Mouse (Mus musculus) MEL (cell line): ENCODE data around the gene Tifa. TPM values are rescaled to one million over a fixed set of nuclear protein-coding genes. Genes with fewer than 3 reads are reported as not detected.

Experiments
- DNase-seq: peaks from one replicate; pipeline ENCODE4 v3.0.0; 2011; ENCODE audit warnings: low read depth, low spot score
- H3K27ac ChIP-seq: 2 replicates; pipeline ENCODE4 v1.5.1; 2012; ENCODE audit warnings: low read depth, mild to moderate bottlenecking, control low read depth, low read length, moderate library complexity; ENCODE audit not compliant: control insufficient read depth
- H3K27me3 ChIP-seq, 2 experiments: fragments of 150-350 bp in 1 of 2; sonication (generic) in 1 of 2; 2 replicates each; pipeline ENCODE4 v1.6.1; 2012; ENCODE audit warnings: low read length in 2 of 2, mild to moderate bottlenecking in 2 of 2, improper control_type of control experiment in 1 of 2, moderate library complexity in 1 of 2; ENCODE audit not compliant: insufficient read depth in 2 of 2, control insufficient read depth in 1 of 2
- H3K36me3 ChIP-seq, 2 experiments: 2 replicates each; pipeline ENCODE4 v1.6.1; 2012 to 2014; ENCODE audit warnings: low read length in 2 of 2, improper control_type of control experiment in 1 of 2, inconsistent platforms in 1 of 2, mild to moderate bottlenecking in 1 of 2; ENCODE audit not compliant: insufficient read depth in 2 of 2, control insufficient read depth in 1 of 2
- H3K4me1 ChIP-seq, 2 experiments: fragments of 150-350 bp in 1 of 2; sonication (generic) in 1 of 2; 2 replicates each; pipeline ENCODE4 v1.6.1; 2012; ENCODE audit warnings: low read length in 2 of 2, improper control_type of control experiment in 1 of 2, mild to moderate bottlenecking in 1 of 2; ENCODE audit not compliant: insufficient read depth in 2 of 2, control insufficient read depth in 1 of 2
- H3K4me3 ChIP-seq, 2 experiments: fragments of 150-350 bp in 1 of 2; sonication (generic) in 1 of 2; 2 replicates each; pipeline ENCODE4 v1.5.1; 2012; ENCODE audit warnings: low read depth in 2 of 2, low read length in 2 of 2, mild to moderate bottlenecking in 2 of 2, moderate library complexity in 2 of 2, control low read depth in 1 of 2, improper control_type of control experiment in 1 of 2; ENCODE audit not compliant: control insufficient read depth in 1 of 2, insufficient read depth in 1 of 2
- H3K79me2 ChIP-seq: 2 replicates; pipeline ENCODE4 v1.6.1; 2012; ENCODE audit warnings: mild to moderate bottlenecking, low read length, moderate library complexity; ENCODE audit not compliant: control insufficient read depth, poor library complexity, insufficient read depth
- H3K9ac ChIP-seq: 2 replicates; pipeline ENCODE4 v1.6.1; 2012; ENCODE audit warnings: low read depth, mild to moderate bottlenecking, control low read depth, low read length, moderate library complexity; ENCODE audit not compliant: control insufficient read depth, poor library complexity, severe bottlenecking
- H3K9me3 ChIP-seq: fragments of 150-350 bp; sonication (generic); replicated peaks from 2 replicates; pipeline ENCODE4 v1.6.1; 2012; ENCODE audit warnings: mild to moderate bottlenecking, low read length, improper control_type of control experiment, moderate library complexity; ENCODE audit not compliant: insufficient read depth
- BHLHE40 ChIP-seq: IDR thresholded peaks from 2 replicates; pipeline ENCODE4 v1.6.1; 2012; ENCODE audit warnings: low read depth, mild to moderate bottlenecking, inconsistent platforms, low read length, improper control_type of control experiment, borderline replicate concordance
- CTCF ChIP-seq, 3 experiments: IDR thresholded peaks in 2 of 3; conservative IDR thresholded peaks in 1 of 3; 2 replicates each; pipeline ENCODE4 v1.5.1; 2011 to 2012; ENCODE audit warnings: low read length in 3 of 3, low read depth in 2 of 3, mild to moderate bottlenecking in 2 of 3, improper control_type of control experiment in 1 of 3, inconsistent platforms in 1 of 3, mixed read lengths in 1 of 3, moderate library complexity in 1 of 3; ENCODE audit not compliant: control insufficient read depth in 1 of 3, insufficient read depth in 1 of 3, poor library complexity in 1 of 3, severe bottlenecking in 1 of 3
- ETS1 ChIP-seq: IDR thresholded peaks from 2 replicates; pipeline ENCODE4 v1.6.1; 2012; ENCODE audit warnings: low read depth, mild to moderate bottlenecking, inconsistent platforms, low read length, improper control_type of control experiment, moderate library complexity
- GABPA ChIP-seq: IDR thresholded peaks from 2 replicates; pipeline ENCODE4 v1.6.1; 2012; ENCODE audit warnings: low read depth, mild to moderate bottlenecking, inconsistent platforms, low read length, improper control_type of control experiment, moderate library complexity
- GATA1 ChIP-seq: IDR thresholded peaks from 2 replicates; pipeline ENCODE4 v1.6.1; 2011; ENCODE audit warnings: low read depth, low read length, improper control_type of control experiment
- HCFC1 ChIP-seq: IDR thresholded peaks from 2 replicates; pipeline ENCODE4 v1.6.1; 2012; ENCODE audit warnings: low read depth, mild to moderate bottlenecking, inconsistent platforms, low read length, improper control_type of control experiment, moderate library complexity
- MAX ChIP-seq: IDR thresholded peaks from 2 replicates; pipeline ENCODE4 v1.6.1; 2011; ENCODE audit warnings: low read length, improper control_type of control experiment
- MEF2A ChIP-seq: IDR thresholded peaks from 2 replicates; pipeline ENCODE4 v1.6.1; 2014; ENCODE audit warnings: low read depth, mild to moderate bottlenecking, inconsistent platforms, low read length, improper control_type of control experiment; ENCODE audit not compliant: poor library complexity, insufficient replicate concordance, severe bottlenecking; ENCODE audit errors: extremely low read depth
- MXI1 ChIP-seq: IDR thresholded peaks from 2 replicates; pipeline ENCODE4 v1.6.1; 2011; ENCODE audit warnings: mild to moderate bottlenecking, low read depth, low read length, improper control_type of control experiment
- MYB ChIP-seq: IDR thresholded peaks from 2 replicates; pipeline ENCODE4 v1.6.1; 2011; ENCODE audit warnings: mild to moderate bottlenecking, low read depth, low read length, improper control_type of control experiment
- MYC ChIP-seq: IDR thresholded peaks from 2 replicates; pipeline ENCODE4 v1.6.1; 2011; ENCODE audit warnings: low read depth, mild to moderate bottlenecking, low read length, improper control_type of control experiment, moderate library complexity
- NRF1 ChIP-seq: IDR thresholded peaks from 2 replicates; pipeline ENCODE4 v1.6.1; 2014; ENCODE audit warnings: low read depth, mild to moderate bottlenecking, inconsistent platforms, low read length, improper control_type of control experiment, moderate library complexity; ENCODE audit not compliant: poor library complexity, insufficient read depth, severe bottlenecking
- POLR2AphosphoS2 ChIP-seq: IDR thresholded peaks from 2 replicates; pipeline ENCODE4 v1.6.1; 2011; ENCODE audit warnings: low read length, improper control_type of control experiment
- RAD21 ChIP-seq: IDR thresholded peaks from 2 replicates; pipeline ENCODE4 v1.6.1; 2011; ENCODE audit warnings: mild to moderate bottlenecking, low read depth, low read length, improper control_type of control experiment
- SMC3 ChIP-seq: IDR thresholded peaks from 2 replicates; pipeline ENCODE4 v1.6.1; 2011; ENCODE audit warnings: low read depth, low read length, improper control_type of control experiment
- TAL1 ChIP-seq: IDR thresholded peaks from 2 replicates; pipeline ENCODE4 v1.6.1; 2012; ENCODE audit warnings: mild to moderate bottlenecking, inconsistent platforms, low read length, moderate library complexity, mixed read lengths
- TBP ChIP-seq: IDR thresholded peaks from 2 replicates; pipeline ENCODE4 v1.8.0; 2011; ENCODE audit warnings: low read depth, low read length, improper control_type of control experiment
- UBTF ChIP-seq: IDR thresholded peaks from 2 replicates; pipeline ENCODE4 v1.6.1; 2012; ENCODE audit warnings: low read depth, mild to moderate bottlenecking, inconsistent platforms, low read length, improper control_type of control experiment, moderate library complexity, borderline replicate concordance; ENCODE audit not compliant: insufficient read depth
- ZKSCAN1 ChIP-seq: IDR thresholded peaks from 2 replicates; pipeline ENCODE4 v1.6.1; 2012; ENCODE audit warnings: low read depth, mild to moderate bottlenecking, inconsistent platforms, low read length, improper control_type of control experiment, moderate library complexity
- ZNF384 ChIP-seq: IDR thresholded peaks from 2 replicates; pipeline ENCODE4 v1.6.1; 2012; ENCODE audit warnings: low read depth, mild to moderate bottlenecking, inconsistent platforms, low read length, improper control_type of control experiment
- polyA plus RNA-seq, 2 experiments: library from polyadenylated mRNA; stranded (reverse) in 1 of 2; unstranded in 1 of 2; fragments of >175 nt in 1 of 2; fragments of >200 nt in 1 of 2; gene quantifications; 2 replicates each; pipeline versions ENCODE4 v1.2.1 to v1.2.4; 2012; ENCODE audit warnings: low replicate concordance in 2 of 2, low read depth in 1 of 2; ENCODE audit not compliant: insufficient read length in 2 of 2, insufficient read depth in 1 of 2, missing spikeins in 1 of 2
- total RNA-seq: library from RNA; depleted of rRNA; stranded (reverse); fragments of 300-350 nt; gene quantifications from 2 replicates; pipeline ENCODE4 v1.2.3, GENCODE M21; 2012

Gene Tifa
- total and polyA plus RNA-seq, 3 experiments: 1.7 to 3.0 TPM; not detected in 1

DNA sequence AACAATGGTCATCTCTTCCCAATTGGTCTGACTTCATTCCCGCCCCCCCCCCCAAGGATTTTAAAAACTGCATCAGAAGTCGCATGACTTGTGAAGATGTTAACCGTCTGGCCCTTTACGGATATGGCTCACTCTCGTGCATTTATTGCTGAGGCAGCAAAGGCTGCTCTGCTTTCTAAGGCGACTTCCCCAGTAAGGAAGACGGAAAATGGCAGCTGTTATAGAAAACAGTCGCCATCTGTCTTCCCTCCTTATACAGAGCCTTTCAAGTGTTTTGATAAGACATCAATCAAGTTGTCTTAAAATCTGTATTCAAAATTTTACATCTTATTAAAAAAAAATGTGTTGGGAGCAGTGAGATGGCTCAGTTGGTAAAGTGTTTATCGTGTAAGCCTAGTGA is 63.1 kb downstream of the Tifa start:
- H3K27me3 ChIP-seq: no peaks in the 10 kb centered on the region
- no peak overlapping the region for H3K27ac ChIP-seq
- H3K4me3 ChIP-seq: no peak overlapping the region
- no peak overlapping the region for H3K9ac ChIP-seq
- peaks cover 0 to 25% of the 10 kb centered on the region in 2 experiments; a peak in 2 of 4 replicates for H3K36me3 ChIP-seq
- no peaks in the 10 kb centered on the region for H3K79me2 ChIP-seq
- no peaks in the 10 kb centered on the region for H3K9me3 ChIP-seq
- TF ChIP-seq UBTF (no peak), HCFC1 (no peak), NRF1 (no peak), TAL1 (no peak), MYB (no peak), BHLHE40 (no peak), ETS1 (no peak), TBP (no peak), MYC (no peak), SMC3 (no peak), MXI1 (no peak), ZNF384 (no peak), POLR2AphosphoS2 (no peak), GABPA (no peak), CTCF (IDR thresholded peaks at IDR 0.05 in 2 of 3, conservative IDR thresholded peaks at IDR 0.05 in 1 of 3; ENCODE audit: control insufficient read depth in 1 of 3, insufficient read depth in 1 of 3, low read depth in 2 of 3, low read length in 3 of 3, poor library complexity in 1 of 3, severe bottlenecking in 1 of 3) (no peak), MEF2A (no peak), ZKSCAN1 (no peak), MAX (no peak), GATA1 (no peak), RAD21 (no peak)
- no peak for DNase-seq
- H3K4me1 ChIP-seq: peaks cover 13 to 23% of the 10 kb centered on the region in 2 experiments
